Mouse (Mus musculus) stomach, postnatal 0 days (tissue): ENCODE measurements at regions not wholly inside any gene's neighbourhood (a gene's known extent, or its start where the extent isn't known, plus 50 kb on each side); places are given as distances from the start of the nearest gene placed in this dataset.

Experiments
- ATAC-seq: fragments of 200-750 bp; cut with Nextera tagmentation; 2 replicates; pipeline ENCODE4 v1.8.0; 2017; ENCODE audit not compliant: low FRiP score, low TSS enrichment
- DNase-seq: peaks from one replicate; pipeline ENCODE4 v3.0.0-alpha.2; 2016; ENCODE audit warnings: low spot score
- H3K27ac ChIP-seq: fragments of 300-500 bp; sonication (generic); replicated peaks from 2 replicates; pipeline ENCODE4 v1.5.1; 2014; ENCODE audit warnings: mild to moderate bottlenecking, control low read depth
- H3K27me3 ChIP-seq: fragments of 300-500 bp; sonication (generic); 2 replicates; pipeline ENCODE4 v1.6.1; 2014; ENCODE audit warnings: low read length; ENCODE audit not compliant: control insufficient read depth, insufficient read depth
- H3K36me3 ChIP-seq: fragments of 300-500 bp; sonication (generic); 2 replicates; pipeline ENCODE4 v1.6.1; 2014; ENCODE audit warnings: low read length, mixed read lengths; ENCODE audit not compliant: control insufficient read depth, insufficient read depth
- H3K4me1 ChIP-seq: fragments of 300-500 bp; sonication (generic); replicated peaks from 2 replicates; pipeline ENCODE4 v1.6.1; 2014; ENCODE audit warnings: antibody characterized with exemption; ENCODE audit not compliant: control insufficient read depth, insufficient read depth
- H3K4me2 ChIP-seq: fragments of 300-500 bp; sonication (generic); replicated peaks from 2 replicates; pipeline ENCODE4 v1.6.1; 2014; ENCODE audit warnings: low read depth, mild to moderate bottlenecking, control low read depth, moderate library complexity
- H3K4me3 ChIP-seq: fragments of 300-500 bp; sonication (generic); 2 replicates; pipeline ENCODE4 v1.5.1; 2014; ENCODE audit warnings: low read depth, low read length, control low read depth
- H3K9ac ChIP-seq: fragments of 300-500 bp; sonication (generic); 2 replicates; pipeline ENCODE4 v1.6.1; 2014; ENCODE audit warnings: mild to moderate bottlenecking, low read length, control low read depth, mixed read lengths
- H3K9me3 ChIP-seq: fragments of 300-500 bp; sonication (generic); 2 replicates; pipeline ENCODE4 v1.6.1; 2016; ENCODE audit warnings: low read length; ENCODE audit not compliant: control insufficient read depth
- CTCF ChIP-seq: IDR thresholded peaks from 2 replicates; pipeline ENCODE4 v1.5.1; 2016; ENCODE audit warnings: antibody characterized with exemption, low read depth, mild to moderate bottlenecking, moderate library complexity
- EP300 ChIP-seq: optimal IDR thresholded peaks from 2 replicates; pipeline ENCODE3; 2016; ENCODE audit warnings: antibody characterized with exemption
- WGBS: fragments of 180-500 bp; shearing (Covaris S2); extraction: QIAGEN DNeasy Blood & Tissue Kit; methylation state at CpG from one replicate; pipeline ENCODE4 v1.1.7; 2014; 5-methylcytosine and 5-hydroxymethylcytosine counted together

GRCm38 (mm10) chr11:50492399-50493122 is 61.6 kb upstream of the Rufy1 start:
- no peak overlapping the region for H3K4me3 ChIP-seq
- ATAC-seq (no peak), DNase-seq (no peak)
- H3K9me3 ChIP-seq = no peaks in the 10 kb centered on the region
- no peak for TF ChIP-seq EP300
- no peak for TF ChIP-seq CTCF
- H3K36me3 ChIP-seq = no peaks in the 10 kb centered on the region
- no peak overlapping the region for H3K27ac ChIP-seq
- WGBS = 68% methylated on average over 5 of the region's 5 CpGs
- no peak overlapping the region for H3K4me2 ChIP-seq
- no peaks in the 10 kb centered on the region for H3K27me3 ChIP-seq
- no peaks in the 10 kb centered on the region for H3K4me1 ChIP-seq
- no peak overlapping the region for H3K9ac ChIP-seq

DNA sequence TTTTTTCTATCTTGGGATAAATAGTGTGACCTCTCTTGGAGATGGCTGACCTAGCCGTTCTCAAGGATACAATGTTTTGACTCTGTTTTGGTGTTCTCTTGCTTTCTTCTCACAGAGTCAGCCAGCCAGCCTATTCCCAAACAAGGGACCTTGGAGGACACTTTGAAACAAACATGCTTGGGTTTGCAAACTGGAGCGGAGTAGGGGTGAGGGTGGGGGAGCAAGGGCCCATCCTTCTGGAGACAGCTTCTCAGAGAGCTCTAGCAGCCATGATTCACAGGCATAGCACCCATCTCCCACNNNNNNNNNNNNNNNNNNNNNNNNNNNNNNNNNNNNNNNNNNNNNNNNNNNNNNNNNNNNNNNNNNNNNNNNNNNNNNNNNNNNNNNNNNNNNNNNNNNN is 52.9 kb upstream of the Rufy1 start:
- no peak overlapping the region for H3K9ac ChIP-seq
- no peaks in the 10 kb centered on the region for H3K36me3 ChIP-seq
- H3K27ac ChIP-seq = no peak overlapping the region
- DNase-seq = no peak
- TF ChIP-seq EP300 (no peak), CTCF (no peak)
- no peak overlapping the region for H3K4me2 ChIP-seq
- 86% methylated on average over 2 of the region's 2 CpGs for WGBS
- H3K27me3 ChIP-seq = no peaks in the 10 kb centered on the region
- no peaks in the 10 kb centered on the region for H3K9me3 ChIP-seq
- ATAC-seq = no peak
- no peak overlapping the region for H3K4me3 ChIP-seq
- H3K4me1 ChIP-seq = no peaks in the 10 kb centered on the region

GRCm38 (mm10) chr11:50483116-50483515 is 52.2 kb upstream of the Rufy1 start:
- DNase-seq (no peak), ATAC-seq (no peak)
- Histone ChIP-seq H3K27me3 (no peaks in the 10 kb centered on the region), H3K4me3 (no peak overlapping the region), H3K36me3 (no peaks in the 10 kb centered on the region), H3K9me3 (no peaks in the 10 kb centered on the region), H3K4me2 (no peak overlapping the region), H3K27ac (no peak overlapping the region), H3K9ac (no peak overlapping the region), H3K4me1 (no peaks in the 10 kb centered on the region)
- TF ChIP-seq EP300 (no peak), CTCF (no peak)
- 79% methylated on average over 6 of the region's 6 CpGs for WGBS

DNA sequence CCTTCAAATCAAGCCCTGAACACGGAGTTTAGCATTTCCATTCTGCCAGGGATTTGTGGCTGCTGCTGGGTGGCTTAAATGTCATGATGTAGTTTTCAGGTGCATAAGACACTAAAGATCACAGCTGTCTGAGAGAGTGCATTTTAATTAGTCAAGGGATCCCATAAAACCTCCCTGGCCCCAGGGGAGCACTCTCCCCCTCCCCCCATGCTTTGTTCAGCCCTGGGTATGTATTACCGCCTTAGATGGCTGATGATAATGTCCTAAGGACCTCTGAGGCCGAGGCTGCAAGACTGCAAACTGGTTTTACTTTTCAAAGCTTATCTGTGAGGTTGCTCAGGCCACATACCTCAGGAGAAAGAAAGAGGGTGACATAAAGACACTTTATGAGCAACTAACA is 51.7 kb upstream of the Rufy1 start:
- Histone ChIP-seq H3K36me3 (no peaks in the 10 kb centered on the region), H3K9ac (no peak overlapping the region), H3K4me2 (no peak overlapping the region), H3K4me1 (no peaks in the 10 kb centered on the region), H3K27me3 (no peaks in the 10 kb centered on the region), H3K27ac (no peak overlapping the region), H3K9me3 (no peaks in the 10 kb centered on the region), H3K4me3 (no peak overlapping the region)
- no peak for TF ChIP-seq CTCF
- TF ChIP-seq EP300 = no peak
- DNase-seq (no peak), ATAC-seq (no peak)
- WGBS = 39% methylated on average over 3 of the region's 3 CpGs
